Mouse (Mus musculus): ENCODE data around the gene Retn. TPM values are rescaled to one million over a fixed set of nuclear protein-coding genes. Genes with fewer than 3 reads are reported as not detected.
A peak's percentile ranks its signal among the peaks of the same experiment; 100 is the strongest.

Gene Retn
- total RNA-seq (2021), result under 1 TPM; 0.31 to 0.40 TPM

DNA sequence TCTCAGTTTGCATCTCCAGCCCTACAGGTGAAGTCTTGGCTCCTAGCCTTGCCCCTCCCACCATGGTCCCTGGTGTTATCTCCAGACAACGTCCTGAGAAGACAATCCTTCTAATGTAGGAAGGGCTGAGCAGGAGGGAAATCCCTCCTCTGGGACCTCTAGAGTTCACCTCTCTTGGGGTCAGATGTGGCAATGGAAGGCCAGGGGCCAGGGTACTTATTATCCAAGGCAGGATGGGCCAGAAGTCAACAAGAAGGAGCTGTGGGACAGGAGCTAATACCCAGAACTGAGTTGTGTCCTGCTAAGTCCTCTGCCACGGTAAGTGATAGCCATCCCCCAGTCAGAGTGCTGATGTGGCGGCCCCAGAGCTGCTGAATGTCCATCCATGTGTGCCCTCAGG is at the start of gene Retn:
Gene Retn (plus strand): TSS at position 245 of the 400 bp plus-strand sequence.
- intact Hi-C loops (cut with DNase I), result no loop called here

DNA sequence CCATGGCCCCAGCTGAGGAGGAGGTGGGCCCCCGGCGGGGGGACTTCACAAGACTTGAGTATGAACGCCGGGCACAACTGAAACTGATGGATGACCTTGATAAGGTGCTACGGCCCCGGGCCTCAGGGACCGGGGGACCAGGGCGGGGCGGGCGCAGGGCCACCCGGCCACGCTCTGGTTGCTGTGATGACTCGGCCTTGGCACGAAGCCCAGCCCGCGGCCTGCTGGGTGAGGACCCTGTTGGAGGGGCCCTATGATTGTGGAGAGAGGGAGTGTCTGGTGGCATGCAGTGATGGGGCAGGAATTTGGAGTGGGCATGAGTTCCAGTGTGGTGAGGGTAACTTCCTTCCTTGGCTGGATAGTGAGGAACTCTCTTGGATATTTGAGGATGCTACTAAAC is 49.0 kb upstream of the Retn start:
- no peak for DNase-seq

More for the DNA sequence above, at the start of gene Retn:
- DNase-seq, result no peak

DNA sequence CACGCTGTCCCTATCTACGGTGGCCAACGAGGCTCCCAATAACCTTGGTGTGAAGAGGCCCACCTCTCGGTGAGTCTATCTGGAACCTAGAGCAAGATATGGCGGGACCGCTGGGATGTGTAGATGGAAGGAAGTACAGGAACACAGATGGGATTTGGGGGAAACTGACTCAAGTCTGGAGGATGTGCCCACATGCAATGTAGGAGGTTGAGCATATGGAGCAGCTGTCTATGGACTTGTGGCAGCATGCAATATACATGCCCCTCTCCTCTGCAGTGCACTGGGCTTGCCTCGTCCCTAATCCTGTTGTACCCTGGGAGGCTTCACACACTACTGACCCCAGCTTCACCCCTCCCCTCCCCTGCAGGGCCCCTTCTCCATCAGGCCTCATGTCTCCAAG is 47.7 kb upstream of the Retn start:
- intact Hi-C loops (cut with DNase I), result no loop called here
- no peak for DNase-seq

More for the DNA sequence above, 49.0 kb upstream of the Retn start:
- intact Hi-C loops (cut with DNase I), result no loop called here

DNA sequence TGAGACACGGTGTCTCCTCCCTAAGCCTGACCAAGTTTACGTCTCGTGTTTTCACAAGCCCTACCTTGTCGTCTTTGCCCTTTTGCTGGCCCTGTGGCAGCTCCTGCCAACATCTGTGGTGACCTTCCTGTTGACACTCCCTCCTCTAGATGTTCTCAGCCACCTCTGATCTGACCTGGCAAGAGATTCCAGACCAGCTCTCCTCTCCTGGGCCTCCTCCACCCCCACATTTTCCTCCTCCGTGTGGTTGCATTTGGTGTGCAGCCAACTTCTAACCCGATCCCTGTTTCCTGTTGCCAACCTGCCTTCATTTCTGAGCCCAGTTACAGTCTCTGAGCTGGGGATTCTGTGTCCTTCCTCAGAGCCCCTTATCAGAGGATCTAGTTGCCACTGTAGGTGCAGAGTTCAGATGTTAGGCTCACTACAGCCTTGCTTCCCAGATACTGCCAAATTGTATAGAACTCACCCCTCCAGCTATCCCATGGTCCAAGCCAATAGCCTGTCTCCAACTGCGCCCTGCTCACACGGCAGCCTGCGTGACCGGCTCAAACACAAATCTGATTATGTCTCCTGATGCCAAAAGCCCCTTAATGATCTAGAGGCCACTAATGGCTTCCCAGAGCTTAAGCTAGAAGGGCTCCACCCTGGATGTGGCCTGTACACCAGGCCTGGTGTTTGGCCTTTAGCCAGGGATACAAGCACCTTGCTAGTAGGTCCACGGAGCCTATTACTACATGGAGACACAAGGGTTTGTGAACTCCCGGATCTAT is 46.3 kb upstream of the Retn start:
- intact Hi-C loops (cut with DNase I), result no loop called here

DNA sequence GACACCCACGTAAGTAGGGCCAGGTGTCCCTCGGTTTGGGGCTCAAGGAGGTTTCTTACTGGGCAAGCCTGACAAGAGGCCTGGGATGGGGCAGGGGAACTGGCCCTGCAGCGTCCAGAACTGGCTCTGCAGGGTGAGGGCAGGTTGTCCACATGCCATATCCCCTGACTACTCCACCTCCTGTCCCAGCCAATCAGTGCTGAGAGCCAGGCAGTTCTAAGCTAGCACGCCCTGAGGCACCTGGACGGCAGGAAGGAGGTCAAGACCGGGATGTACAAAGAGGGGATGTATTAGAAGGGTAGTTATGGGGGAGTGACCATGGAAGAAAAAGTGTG is 45.8 kb upstream of the Retn start:
- intact Hi-C loops (cut with DNase I), result no loop called here
- no peak for DNase-seq

More for the DNA sequence above, 46.3 kb upstream of the Retn start:
- no peak for DNase-seq

DNA sequence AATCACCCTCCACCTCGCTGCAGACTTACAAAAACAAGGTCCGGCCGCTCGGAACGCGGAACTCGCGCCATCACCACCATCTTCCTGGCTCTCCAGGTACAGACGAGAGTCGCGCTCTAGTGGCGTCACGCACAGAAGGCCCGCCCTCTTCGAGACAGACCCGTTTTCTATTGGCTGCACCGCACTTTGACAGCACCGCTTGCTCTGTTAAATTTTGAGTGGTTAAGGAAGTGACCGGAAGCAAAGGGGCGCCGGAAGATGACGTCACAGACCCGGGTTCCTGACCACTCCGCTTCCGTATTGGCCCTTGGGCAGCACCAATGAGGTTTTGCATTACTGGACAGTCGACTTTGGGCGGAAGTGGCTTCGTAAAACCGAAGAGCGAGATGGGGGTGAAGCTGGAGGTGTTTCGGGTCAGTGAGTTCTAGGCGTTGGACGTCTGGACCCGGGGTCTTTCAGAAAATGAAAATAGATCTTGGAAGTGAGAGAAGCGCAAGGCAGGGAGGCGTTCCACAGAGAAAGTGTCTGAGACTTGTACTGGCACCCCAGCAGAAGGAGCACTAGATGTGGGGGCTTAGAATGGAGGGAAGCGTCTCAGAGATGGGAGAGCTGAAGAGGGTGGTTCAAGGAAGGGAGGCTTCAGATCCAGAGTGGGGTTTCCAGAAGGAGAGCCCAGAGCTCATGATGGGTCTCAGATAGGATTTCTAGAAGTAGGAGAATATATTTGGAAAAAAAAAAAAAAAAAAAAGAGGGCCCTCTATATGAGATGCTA is 34.2 kb upstream of the Retn start, which contains the start of the genes Xab2 and Pet100:
Gene Xab2 (minus strand): TSS at position 118 of the 772 bp plus-strand sequence.
Gene Pet100 (plus strand): TSS at position 350 of the 772 bp plus-strand sequence.
- intact Hi-C loops (cut with DNase I), result loop anchor here (1.0 to 10.0 kb wide), 3 partner anchors 55 to 633 kb away; partner anchors contain the start of genes Ctxn1, Snapc2 and Trappc5
- DNase-seq, result peak; percentile 99

DNA sequence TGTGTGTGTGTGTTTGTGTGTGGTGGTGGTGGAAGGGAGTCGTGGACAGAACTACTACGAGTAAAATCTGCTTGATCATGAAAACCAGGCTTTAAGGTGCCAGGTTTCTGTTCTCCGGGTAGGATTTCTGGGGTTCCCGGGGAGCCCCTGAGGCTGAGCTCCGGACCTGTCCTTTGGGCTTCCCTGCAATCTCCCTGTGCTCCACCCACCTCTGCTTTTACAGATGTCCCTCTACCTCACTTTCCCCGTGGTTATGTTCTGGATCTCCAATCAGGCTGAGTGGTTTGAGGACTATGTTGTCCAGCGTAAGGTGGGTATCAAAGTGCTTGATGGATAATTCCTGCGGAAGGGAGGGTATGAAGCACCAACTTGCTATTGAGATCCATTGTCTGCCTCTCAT is 33.5 kb upstream of the Retn start:
- intact Hi-C loops (cut with DNase I), result loop anchor here (10.0 kb wide), 1 partner anchor 633 kb away; the partner anchor contains the start of genes Ctxn1 and Snapc2

DNA sequence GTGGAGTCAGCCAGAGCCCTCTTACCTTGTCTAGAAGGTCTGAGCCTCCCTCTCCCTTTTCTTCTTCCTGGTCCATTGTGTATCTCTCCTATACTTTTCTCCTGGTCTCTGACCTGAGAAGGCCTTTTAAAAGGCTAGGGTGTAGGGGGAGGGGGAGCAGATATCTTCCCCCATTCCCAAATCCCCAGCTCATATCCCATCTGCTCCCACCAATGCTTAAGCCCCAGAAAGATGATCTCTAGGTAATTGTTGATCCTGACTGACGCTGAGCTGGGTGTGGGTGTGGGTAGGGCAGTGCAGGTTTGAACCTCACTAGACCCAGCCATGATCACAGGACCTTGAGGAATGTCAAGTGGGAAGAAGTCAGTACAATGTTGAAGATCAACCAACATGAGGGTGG is 30.1 kb upstream of the Retn start, which contains the start of gene Pcp2:
Gene Pcp2 (minus strand): TSS at position 101 of the 400 bp plus-strand sequence.
- DNase-seq, result no peak
- intact Hi-C loops (cut with DNase I), result loop anchor here (10.0 kb wide), 1 partner anchor 629 kb away; the partner anchor contains the start of genes Ctxn1 and Snapc2

More for the DNA sequence above, 33.5 kb upstream of the Retn start:
- DNase-seq, result no peak

DNA sequence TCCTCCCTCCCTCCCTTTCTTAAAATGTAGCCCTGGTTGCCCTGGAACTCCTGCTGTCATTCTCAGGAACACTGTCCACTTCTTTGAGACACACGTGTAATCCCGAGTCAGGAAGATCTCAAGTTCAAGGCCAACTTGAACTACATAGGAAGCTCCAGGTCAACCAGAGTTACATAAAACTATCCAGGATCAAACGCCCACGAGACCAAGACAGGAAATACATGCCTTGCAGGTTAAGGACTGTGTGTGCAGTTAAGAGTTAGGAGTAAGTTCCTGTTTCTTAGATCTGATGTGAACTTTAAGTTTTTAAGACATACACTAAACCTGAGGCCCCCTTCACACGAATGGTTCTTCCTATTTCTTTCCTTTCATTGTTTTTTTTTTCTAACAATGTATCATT is 28.6 kb upstream of the Retn start:
- intact Hi-C loops (cut with DNase I), result loop anchor here (10.0 kb wide), 1 partner anchor 628 kb away; the partner anchor contains the start of genes Ctxn1 and Snapc2
- DNase-seq, result no peak

DNA sequence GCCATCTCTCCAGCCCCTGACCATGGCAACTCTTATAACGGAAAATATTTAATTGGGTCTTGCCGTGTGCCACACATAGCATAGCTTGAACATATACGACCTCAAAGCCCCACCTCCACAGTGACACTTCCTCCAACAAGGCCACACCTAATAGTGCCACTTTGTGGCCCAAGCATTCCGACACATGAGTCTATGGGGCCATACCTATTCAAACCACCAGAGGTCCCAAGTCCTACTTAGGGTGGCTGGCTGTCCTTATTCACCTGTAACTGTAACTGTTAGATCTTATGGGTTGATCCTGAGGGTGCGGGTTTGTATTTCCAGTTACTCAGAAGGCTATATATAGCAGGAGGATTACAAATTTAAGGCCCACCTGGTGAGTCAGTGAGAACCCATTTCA is 27.6 kb upstream of the Retn start:
- DNase-seq, result peak; percentile 24 to 36
- intact Hi-C loops (cut with DNase I), result loop anchor here (2.0 to 10.0 kb wide), 2 partner anchors 45 to 627 kb away; partner anchors contain the start of genes Ctxn1, Fcor and Snapc2

DNA sequence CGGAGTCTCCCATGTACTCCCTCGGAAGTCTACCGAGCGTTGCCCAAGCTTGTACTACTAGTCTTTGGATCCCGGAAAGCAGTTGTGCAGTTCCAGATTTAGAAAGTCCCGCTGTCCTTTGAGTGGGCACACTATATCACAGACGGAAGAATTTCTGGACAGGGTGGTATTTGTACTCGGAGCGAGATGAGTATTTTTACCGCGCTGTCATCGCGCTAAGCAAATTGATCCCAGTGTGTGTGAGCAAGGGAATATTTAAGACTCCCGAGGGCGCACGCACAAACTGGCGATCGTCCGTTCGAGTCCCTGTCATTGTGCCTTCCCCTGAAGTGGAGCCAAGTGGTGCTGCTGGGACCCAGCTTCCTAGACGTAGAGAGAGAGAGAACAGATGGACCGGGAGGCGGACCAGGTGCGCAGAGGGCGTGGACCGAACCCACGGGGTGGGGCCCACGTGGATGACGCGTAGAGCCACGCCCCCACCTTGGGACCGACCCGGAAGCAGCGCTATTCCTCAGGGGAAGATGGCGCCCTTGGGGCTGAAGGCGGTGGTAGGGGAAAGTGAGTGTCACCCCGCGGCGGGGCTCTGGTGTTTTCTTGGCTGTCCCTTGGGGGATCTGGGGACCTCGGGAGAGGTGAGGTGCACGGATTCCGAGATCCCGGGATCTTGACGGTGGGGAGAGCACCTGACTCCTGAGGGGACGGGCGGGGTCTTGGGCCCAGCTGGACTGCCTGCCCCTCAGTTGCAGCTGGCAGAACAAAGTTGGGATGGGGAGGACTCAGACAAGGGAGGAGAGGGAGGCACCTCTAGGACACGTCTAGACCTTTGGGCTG is 24.7 kb upstream of the Retn start, which contains the start of gene Stxbp2:
Gene Stxbp2 (plus strand): TSS at position 309 of the 831 bp plus-strand sequence.
- intact Hi-C loops (cut with DNase I), result no loop called here
- DNase-seq, result peak; percentile 44 to 60

DNA sequence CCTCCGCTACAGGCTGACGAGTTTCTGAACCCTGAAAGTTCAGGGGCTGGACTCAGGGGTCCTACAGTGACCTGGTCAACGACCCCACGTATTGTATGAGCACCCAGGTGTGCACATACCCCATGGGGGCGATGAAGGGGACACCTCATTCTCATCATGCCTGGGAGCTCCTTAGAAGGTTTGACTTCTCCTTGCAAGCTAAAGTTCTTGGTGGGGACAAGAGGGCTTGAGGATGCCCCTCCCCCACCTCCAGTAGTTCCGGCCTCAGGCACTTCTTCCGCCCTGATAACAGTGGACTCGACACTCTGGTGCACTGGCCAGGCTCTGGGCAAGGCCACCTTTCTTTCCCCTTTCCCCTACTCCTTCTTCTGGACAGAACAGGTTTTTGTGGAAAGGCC is 24.1 kb upstream of the Retn start:
- intact Hi-C loops (cut with DNase I), result no loop called here
- DNase-seq, result no peak

DNA sequence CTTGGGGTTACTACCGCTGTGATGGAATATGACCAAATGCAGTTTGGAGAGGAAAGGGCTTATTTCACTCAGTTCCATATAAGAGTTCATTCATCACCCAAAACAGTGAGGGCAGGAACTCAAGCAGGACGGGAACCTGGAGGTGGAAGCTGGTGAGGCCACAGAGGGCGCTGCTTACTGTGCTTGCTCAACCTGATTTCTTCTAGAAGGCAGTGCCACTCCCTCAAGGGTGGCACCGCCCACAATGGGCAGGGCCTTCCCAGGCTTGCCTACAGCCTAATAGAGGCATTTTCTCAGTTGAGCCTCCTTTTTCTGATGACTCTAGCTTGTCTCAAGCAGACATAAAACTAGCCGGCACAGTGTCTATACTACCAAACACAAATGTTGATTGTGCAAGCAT is 9.8 kb upstream of the Retn start:
- intact Hi-C loops (cut with DNase I), result no loop called here
- DNase-seq, result peak; percentile 20 to 32

DNA sequence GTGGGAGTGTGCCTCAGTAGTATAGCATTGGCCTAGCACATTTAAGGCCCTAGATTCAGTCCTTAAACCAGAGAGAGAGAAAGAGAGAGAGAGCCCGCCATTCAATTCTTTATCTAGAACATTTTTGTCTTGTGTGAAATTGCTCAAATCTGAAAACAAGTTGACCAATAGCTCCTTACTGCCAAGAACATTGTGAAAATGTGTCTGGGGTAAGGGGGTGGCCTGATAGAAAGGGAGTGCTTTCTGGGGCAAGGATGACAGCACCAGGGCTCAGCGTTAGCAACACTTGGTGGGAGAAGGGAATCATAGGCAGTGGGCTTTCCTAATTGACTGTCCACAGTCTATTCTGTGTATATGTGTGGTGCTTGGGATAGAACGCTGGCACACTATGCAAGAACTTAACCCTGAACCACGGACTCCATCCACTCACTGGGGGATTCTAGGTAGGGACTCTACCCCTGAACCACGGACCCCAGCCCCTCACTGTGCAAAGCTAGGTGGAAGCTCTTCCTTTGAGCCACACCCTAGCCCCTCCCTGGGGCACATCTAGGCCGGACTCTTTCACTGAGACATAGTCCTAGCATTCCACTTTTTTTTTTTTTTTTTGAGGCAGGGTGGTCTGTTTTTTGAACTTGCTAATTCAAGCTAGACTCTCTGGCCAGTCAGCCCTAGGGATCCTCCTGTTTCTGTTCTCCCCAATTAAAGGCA is 8.6 kb upstream of the Retn start:
- intact Hi-C loops (cut with DNase I), result no loop called here
- DNase-seq, result no peak

DNA sequence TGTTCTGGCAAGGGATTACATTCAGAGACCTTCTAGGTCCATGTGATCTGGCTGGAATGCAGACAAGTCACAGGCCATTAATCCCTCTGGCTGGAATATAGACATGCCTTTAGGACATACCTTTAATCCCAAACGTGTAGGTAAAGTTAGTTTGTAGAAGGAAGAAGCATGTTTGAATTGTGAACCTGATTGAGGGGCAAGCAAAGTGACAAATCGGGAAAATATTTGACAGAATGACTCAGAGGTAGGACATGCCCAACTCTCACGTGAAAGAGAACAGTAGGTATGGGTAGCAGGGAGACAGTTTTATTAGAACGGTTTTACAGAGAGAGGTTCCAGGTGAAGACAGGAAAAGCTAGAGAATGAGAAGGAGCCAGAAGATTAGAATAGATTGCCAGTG is 8.0 kb upstream of the Retn start:
- no peak for DNase-seq
- intact Hi-C loops (cut with DNase I), result no loop called here

DNA sequence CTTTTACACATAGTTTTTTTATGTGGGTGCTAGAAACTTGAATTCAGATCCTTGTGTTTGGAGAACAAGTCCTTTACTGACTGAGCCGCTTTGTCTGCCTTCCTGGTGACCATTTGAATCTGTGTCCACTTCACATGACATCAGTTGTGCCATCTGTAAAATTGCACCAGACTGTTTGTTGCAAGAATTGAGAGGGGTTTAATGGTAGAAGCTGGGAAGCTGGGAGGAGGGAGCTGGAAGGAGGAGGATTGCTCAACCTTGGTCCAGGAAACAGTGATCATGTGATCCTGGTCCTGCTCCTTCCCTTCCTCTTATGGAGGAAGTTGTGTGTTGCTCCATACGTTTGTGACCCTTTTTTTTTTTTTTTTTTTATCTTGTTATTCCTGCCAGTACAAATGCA is 7.3 kb upstream of the Retn start:
- no peak for DNase-seq
- intact Hi-C loops (cut with DNase I), result no loop called here

DNA sequence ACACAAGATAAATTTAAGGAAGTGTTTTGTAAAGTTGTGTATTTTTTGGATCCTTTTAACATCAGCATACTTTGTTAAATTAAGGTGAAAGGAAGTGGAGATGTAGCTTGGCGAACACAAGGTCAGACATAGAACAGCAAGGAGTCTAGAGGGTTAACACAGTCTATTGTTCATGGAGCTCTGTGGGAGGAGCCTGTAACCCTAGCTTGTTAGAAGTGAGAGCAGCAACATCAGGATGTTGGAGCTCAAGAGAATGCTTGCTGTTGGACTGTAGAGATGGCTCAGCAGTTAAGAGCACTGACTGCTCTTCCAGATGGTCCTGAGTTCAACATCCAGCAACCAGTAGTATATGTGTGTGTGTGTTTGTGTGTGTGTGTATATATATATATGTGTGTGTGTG is 6.6 kb upstream of the Retn start:
- no peak for DNase-seq
- intact Hi-C loops (cut with DNase I), result no loop called here

DNA sequence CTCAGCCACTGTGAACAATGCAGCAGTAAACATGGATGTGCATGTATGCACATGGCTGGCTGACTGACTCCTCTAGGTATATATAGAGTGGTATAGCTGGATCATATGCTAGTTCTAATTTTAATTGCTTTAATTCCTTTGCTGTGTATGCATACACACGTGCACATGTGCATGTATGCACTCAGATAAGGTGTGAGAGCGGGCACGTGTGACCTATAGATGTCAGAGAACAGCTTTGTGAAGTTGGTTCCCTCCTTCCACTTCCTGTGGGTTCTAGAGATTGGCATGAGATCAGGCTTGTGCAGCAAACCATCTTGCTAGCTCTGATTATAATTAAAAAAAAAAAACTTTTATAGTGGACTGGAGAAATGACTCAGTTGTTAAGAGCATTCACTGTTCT is 2.7 kb upstream of the Retn start:
- intact Hi-C loops (cut with DNase I), result no loop called here
- no peak for DNase-seq

DNA sequence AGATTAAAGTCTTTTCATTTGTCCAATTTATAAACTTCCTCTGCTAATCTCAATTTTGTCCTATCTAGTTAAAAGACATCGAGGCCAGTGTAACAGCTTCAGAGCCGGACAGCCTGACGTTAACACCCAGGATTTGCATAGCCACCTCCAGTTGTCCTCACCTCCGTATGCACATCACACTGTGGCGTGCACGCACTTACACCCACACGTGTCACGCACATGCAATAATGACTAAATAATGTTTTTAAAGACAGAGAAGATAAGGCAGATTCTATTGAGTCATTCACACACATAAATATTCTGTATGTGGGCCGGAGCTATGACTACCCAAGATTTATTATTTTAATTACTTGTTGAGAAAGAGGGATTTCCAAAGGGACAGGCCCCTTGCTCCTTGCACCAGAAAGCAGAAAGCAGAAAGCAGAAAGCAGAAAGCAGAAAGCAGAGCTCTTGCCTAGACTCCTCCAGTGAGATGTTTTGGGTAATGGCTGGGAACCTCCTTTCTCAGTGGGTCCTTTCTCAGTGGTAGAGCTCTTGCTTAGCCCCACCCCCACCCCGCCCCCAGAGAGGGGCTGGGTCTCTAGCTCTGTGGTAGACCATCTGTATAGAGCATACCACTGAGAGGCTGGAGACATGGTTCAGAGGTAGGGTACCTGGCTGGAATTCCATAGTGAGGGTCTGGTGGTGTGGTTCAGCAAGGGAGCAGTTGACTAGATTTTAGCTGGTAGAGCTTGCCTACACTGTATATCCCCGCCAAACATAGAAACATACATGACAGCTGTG is 653 bp upstream of the Retn start:
- DNase-seq, result no peak
- intact Hi-C loops (cut with DNase I), result no loop called here
